Mouse (Mus musculus) monocyte, adult 2 months (primary cell): ENCODE measurements at regions not wholly inside any gene's neighbourhood (a gene's known extent, or its start where the extent isn't known, plus 50 kb on each side); places are given as distances from the start of the nearest gene placed in this dataset.

Source experiments
- DNase-seq, 2 experiments: peaks; one replicate each; pipeline ENCODE4 v3.0.0; 2022; ENCODE audit warnings: low spot score in 2 of 2, low read depth in 1 of 2

DNA sequence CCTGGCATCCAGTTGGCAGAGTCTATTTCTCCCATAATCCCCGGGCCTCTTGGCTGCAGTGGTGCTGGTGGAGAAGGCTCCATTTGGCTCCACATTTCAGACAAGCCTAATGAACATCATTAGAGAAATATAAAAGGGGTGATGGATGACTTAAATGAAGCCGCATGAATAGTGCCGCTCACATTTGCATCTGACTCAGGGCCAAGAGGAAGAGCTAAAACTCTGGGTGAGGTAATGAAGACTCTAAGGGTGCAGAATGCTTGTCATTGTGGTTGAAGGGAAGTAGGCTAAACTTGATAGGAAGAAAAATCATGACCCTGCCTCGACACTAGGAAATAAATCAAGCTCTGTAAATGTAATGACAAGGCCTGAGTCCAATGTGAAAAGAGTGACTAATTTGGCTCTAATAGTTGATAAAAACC lies 298.3 kb upstream of the Gm21798 start:
- DNase-seq = no peak

DNA sequence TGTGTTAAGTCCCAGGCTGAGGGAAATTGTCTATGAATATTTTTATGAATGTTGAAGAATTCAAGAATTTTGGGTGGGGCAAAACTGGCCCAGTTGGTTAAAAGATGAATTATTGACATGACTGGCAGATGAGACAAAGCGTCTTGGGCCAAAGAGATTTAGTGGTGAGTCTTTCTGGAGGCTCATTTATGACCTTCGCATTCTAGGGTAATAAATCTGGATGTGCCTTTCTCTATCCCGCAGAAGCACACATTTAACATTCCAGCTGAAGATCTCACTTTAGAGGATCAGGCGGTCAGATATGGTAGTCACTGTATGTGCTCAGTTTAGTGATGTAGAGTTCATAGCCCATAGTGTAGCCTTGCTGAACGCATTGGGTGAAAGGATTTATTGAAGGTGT lies 296.9 kb upstream of the Gm21798 start:
- no peak for DNase-seq

DNA sequence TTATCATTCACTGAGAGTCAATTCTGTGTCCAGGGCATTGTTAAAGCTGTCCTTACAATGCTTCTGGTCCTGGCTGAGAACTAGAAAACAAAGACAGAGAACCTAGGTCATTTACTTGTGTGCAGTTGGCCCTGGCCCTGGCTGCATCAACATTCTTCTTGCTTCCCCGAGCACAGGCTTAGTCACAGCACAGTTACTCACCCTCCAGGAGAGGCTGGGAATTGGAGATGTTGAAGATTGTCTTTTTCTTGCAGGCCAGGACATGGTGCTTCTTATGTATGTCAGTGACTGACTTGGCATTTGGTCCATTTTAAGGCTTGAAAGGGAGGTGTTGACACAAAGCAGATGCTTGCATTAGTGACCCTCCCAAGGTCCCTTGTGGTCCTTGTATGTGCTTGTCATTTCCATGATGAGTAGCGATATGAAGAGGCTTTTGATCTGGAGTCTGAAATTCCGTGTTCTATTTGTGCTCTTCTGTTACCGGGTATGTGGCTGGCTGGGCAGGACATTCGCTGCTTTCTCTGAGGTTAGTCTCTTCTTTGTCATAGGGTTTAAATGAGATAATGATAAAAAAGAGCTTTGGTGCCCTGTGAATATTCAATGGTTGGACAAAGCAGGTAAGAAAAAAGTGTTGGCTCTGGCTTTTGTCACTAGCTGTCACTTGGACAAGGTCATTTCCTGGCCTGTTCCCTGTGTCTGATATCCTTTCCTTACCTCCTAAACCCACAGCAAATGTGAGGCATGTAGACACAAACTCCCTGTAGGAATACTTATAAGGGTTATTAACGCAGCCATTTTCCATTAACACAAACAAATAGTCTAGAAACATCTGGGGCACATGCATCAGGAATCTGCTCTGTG lies 285.0 kb upstream of the Gm21798 start:
- no peak for DNase-seq

- DNase-seq = no peak
Measured at GRCm38 (mm10) chr15:64533169-64533795, 284.2 kb upstream of the Gm21798 start.

DNA sequence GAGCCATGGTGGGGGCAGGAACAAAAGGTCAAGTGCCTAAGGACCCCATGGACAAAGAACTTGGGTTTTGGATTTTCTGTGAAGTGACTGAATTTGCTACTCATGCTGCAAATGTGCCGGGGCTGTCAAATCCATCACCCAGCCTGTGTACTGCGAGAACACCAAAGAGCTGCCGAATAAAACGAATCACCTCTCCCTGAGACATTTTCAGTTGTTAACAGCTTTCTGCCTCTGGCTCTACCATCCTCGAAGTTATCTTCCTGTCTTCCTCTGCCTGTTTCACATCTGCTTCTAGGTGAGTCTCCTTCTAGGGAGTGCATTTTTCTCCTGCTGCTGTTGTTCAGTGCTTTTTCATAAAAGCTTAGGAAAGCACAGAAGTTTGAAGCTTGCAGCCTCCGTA lies 283.3 kb upstream of the Gm21798 start:
- no peak for DNase-seq

- DNase-seq = no peak
Measured at GRCm38 (mm10) chr15:64535160-64535559, 282.3 kb upstream of the Gm21798 start.

DNA sequence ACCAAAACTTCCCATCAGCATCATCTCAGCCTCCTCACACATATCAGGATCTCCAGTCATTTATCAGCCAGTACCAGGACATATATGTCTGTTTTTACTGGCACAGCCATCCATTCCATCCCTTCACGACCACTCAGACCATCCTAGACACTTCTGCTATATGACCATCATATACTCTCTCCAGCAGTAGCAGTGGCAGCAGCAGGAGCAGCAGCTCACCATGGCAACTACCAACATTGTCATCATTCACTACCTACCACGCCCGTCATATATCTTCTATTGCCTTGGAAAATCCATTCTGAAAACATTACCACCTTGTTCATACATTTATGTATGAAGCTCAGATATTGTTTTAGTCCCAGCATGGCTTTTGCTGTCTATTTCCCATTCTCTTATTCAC lies 276.1 kb upstream of the Gm21798 start:
- DNase-seq = no peak

DNA sequence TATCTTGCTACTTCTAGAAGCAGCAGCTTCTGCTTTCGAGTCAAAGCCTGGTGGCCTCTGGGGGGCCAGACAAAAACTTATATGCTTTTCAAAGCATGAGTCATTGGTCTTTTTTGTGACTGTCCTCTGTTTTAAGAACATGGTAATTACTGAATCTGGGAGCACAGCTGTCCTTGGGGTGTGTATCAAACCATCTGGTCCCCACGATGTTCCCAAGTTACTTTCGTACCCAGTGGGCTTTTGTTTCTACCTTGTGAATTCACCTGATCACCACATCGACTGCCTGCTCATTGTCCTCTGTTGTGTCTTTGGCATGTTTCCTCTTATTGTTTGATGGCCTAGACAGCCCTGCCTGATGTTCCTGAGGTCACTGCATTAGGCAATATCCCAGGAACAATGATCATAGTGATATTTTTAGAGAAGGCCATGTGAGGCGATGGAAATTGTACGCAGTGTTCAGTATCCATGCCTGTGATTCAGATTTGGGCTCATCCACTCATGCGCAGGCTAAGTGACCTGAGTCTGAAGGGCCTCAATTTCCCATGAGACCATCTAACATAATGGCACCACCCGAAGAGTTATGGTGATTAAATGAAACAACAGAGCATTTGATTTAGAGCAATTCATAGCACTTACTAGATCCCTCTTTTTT lies 275.1 kb upstream of the Gm21798 start:
- DNase-seq = no peak

DNA sequence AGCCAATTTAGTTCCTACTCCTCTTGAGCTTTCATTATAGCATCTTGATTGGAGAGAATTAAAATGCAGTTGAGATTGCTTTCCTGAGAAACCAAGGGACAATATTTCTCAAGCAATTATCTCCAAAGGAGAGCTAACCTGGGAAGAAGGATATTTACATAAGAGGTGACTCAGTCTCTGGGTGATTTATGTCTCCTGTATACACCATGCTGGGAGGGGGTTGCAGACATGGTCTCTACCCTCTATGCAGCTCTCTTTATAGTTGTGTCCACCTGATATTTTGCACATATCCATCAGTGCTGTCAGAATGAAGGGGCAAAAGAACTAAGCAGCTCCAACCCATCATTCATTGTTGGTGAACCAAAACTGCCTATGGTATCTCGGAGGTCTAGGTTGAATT lies 274.6 kb upstream of the Gm21798 start:
- DNase-seq = no peak

- DNase-seq = no peak
Measured at GRCm38 (mm10) chr15:64546035-64546434, 271.5 kb upstream of the Gm21798 start.

DNA sequence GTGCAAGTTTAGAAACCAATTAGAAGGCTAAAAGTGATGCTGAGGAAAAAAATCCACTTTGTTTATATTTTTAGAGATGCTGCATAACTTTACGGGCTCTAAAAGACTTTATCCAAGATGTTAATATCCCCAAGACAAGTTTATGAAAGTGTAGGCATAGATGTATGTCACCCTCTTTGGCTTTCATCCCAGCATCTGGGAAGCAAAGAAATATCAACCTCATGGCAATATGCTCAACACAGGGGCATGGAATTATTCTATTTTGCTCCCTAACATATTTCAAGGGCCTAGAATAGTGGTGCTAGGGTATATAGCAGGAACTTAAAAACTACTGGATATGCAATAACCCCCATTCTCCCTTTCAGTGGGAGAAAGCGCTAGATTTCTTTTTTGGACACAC lies 260.0 kb upstream of the Gm21798 start:
- DNase-seq = no peak

- DNase-seq = no peak
Measured at GRCm38 (mm10) chr15:64558220-64558619, 259.3 kb upstream of the Gm21798 start.

- no peak for DNase-seq
Measured at GRCm38 (mm10) chr15:64562431-64563111, 254.9 kb upstream of the Gm21798 start.

- no peak for DNase-seq
Measured at GRCm38 (mm10) chr15:64564703-64565102, 252.8 kb upstream of the Gm21798 start.

GRCm38 (mm10) chr15:64576891-64577535 lies 240.5 kb upstream of the Gm21798 start:
- no peak for DNase-seq

GRCm38 (mm10) chr15:64578991-64579390 lies 238.5 kb upstream of the Gm21798 start:
- no peak for DNase-seq

- no peak for DNase-seq
Measured at GRCm38 (mm10) chr15:64580481-64580880, 237.0 kb upstream of the Gm21798 start.

- DNase-seq = no peak
Measured at GRCm38 (mm10) chr15:64581046-64581445, 236.4 kb upstream of the Gm21798 start.

- no peak for DNase-seq
Measured at GRCm38 (mm10) chr15:64584129-64584528, 233.4 kb upstream of the Gm21798 start.

DNA sequence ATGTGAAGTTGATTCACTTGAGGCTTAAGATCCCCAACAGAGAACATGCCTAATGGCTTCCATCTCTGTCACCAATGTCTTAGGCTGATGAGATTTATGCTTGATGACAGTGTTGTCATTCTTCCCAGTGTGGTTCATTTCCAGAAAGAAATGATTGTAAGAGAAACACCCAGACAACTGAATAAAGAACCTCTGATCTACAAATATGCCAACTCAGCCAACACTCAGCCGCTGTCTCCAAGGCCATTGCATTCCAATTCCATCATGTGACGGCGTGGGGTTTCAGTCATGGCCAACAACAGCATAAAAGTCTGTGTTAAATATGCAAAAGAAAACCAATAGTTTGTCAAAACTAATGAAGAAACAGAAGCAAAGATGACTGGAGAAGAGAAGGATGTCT lies 230.7 kb upstream of the Gm21798 start:
- no peak for DNase-seq
